In genomic region chr1:119518060-119518459, GRCm38 (mm10) we compare ENCODE assay signal across 21 mouse cellular contexts. TPM values are rescaled to one million over a fixed set of nuclear protein-coding genes. Genes with fewer than 3 reads are reported as not detected.
A peak's percentile ranks its signal among the peaks of the same experiment; 100 is the strongest.
DNase-seq lines count a peak whose midpoint lies in the region; ATAC-seq lines count a peak whose summit lies in the region.
"Had no signal": no experiment of that assay in that cellular context is flagged by ENCODE, and none has a peak within 500 bp of the region (broad histone marks: within the 10 kb centered on the region; RNA-seq: fewer than 3 reads in every experiment).

No protein-coding gene starts in this region.

- no peak overlapping the region for H3K4me3 ChIP-seq in kidney, embryonic 16.5 days (ENCODE audit: low read length)
- H3K4me3 ChIP-seq in midbrain, embryonic 14.5 days (replicated peaks; ENCODE audit: low read depth, low read length): no peak overlapping the region
- H3K4me3 ChIP-seq in midbrain, embryonic 10.5 days: no peak overlapping the region
- H3K4me3 ChIP-seq: embryonic facial prominence, embryonic 13.5 days; heart, adult 2 months; hindbrain, embryonic 12.5 days; limb, embryonic 12.5 days; liver, embryonic 12.5 days; midbrain, embryonic 12.5 days; neural tube, embryonic 15.5 days had no signal

- H3K27ac ChIP-seq in kidney, embryonic 16.5 days (ENCODE audit: low read length): no peak overlapping the region
- no peak overlapping the region for H3K27ac ChIP-seq in midbrain, embryonic 14.5 days (replicated peaks; ENCODE audit: low read depth, low read length)
- no peak overlapping the region for H3K27ac ChIP-seq in midbrain, embryonic 10.5 days (replicated peaks)
- H3K27ac ChIP-seq: embryonic facial prominence, embryonic 13.5 days; heart, adult 2 months; hindbrain, embryonic 12.5 days; limb, embryonic 12.5 days; liver, embryonic 12.5 days; midbrain, embryonic 12.5 days; neural tube, embryonic 15.5 days had no signal

- no peaks in the 10 kb centered on the region for H3K9me3 ChIP-seq in kidney, embryonic 16.5 days (ENCODE audit: low read length)
- H3K9me3 ChIP-seq in midbrain, embryonic 14.5 days (ENCODE audit: control insufficient read depth, low read length): no peaks in the 10 kb centered on the region
- H3K9me3 ChIP-seq in midbrain, embryonic 10.5 days (replicated peaks): no peaks in the 10 kb centered on the region
- H3K9me3 ChIP-seq: embryonic facial prominence, embryonic 13.5 days; hindbrain, embryonic 12.5 days; limb, embryonic 12.5 days; liver, embryonic 12.5 days; midbrain, embryonic 12.5 days; neural tube, embryonic 15.5 days had no signal

- H3K4me1 ChIP-seq in kidney, embryonic 16.5 days (ENCODE audit: insufficient read depth, low read length): no peaks in the 10 kb centered on the region
- 0 out of 2 replicates have a peak, but pooled peaks cover 3% of the 10 kb centered on the region for H3K4me1 ChIP-seq in midbrain, embryonic 14.5 days (ENCODE audit: control insufficient read depth, insufficient read depth, low read length)
- no peaks in the 10 kb centered on the region for H3K4me1 ChIP-seq in midbrain, embryonic 10.5 days
- H3K4me1 ChIP-seq: limb, embryonic 12.5 days; midbrain, embryonic 12.5 days; neural tube, embryonic 15.5 days had no signal

- DNase-seq in heart, postnatal 4 days: peak; percentile 37
- DNase-seq in heart, postnatal 36 days: no peak
- peak; percentile 64 to 69 for DNase-seq in kidney, postnatal 36 days
- peak; percentile 18 for DNase-seq in midbrain, embryonic 14.5 days
- no peak for DNase-seq in midbrain, embryonic 10.5 days (ENCODE audit: low spot score)
- DNase-seq: B cell, adult 2 months; cerebellum, adult 8-10 months; gastrocnemius, postnatal 10 days; heart, adult 2 months; lung, adult 2 months; right cerebral cortex, postnatal 14 days had no signal

- 74% methylated on average over 7 of the region's 7 CpGs for whole genome bisulfite sequencing in kidney, embryonic 16.5 days
- WGBS in midbrain, embryonic 14.5 days: 77% methylated on average over 7 of the region's 7 CpGs
- WGBS in midbrain, embryonic 10.5 days: 91% methylated on average over 7 of the region's 7 CpGs

- H3K9ac ChIP-seq in kidney, embryonic 16.5 days (replicated peaks; ENCODE audit: low read length): no peak overlapping the region
- no peak overlapping the region for H3K9ac ChIP-seq in midbrain, embryonic 14.5 days (replicated peaks; ENCODE audit: low read length)
- H3K9ac ChIP-seq: embryonic facial prominence, embryonic 13.5 days; hindbrain, embryonic 12.5 days; limb, embryonic 12.5 days; liver, embryonic 12.5 days; midbrain, embryonic 12.5 days; neural tube, embryonic 15.5 days had no signal

- ATAC-seq in kidney, embryonic 16.5 days (ENCODE audit: low FRiP score, low TSS enrichment): no peak
- no peak for ATAC-seq in midbrain, embryonic 14.5 days (ENCODE audit: low FRiP score, low TSS enrichment)
- ATAC-seq in megakaryocyte-erythroid progenitor cell, adult 5-6 weeks (replicated peaks; ENCODE audit: low FRiP score, low TSS enrichment, poor library complexity, severe bottlenecking): 0 out of 2 replicates have a peak, but pooled peaks have one; percentile 23
- ATAC-seq: forebrain, embryonic 14.5 days; inflammation-experienced regulatory T-cells, adult 6 months; liver, embryonic 12.5 days had no signal

- no peaks in the 10 kb centered on the region for H3K36me3 ChIP-seq in kidney, embryonic 16.5 days (ENCODE audit: insufficient read depth, low read length)
- no peaks in the 10 kb centered on the region for H3K36me3 ChIP-seq in midbrain, embryonic 14.5 days (ENCODE audit: control insufficient read depth, insufficient read depth, low read length)
- no peaks in the 10 kb centered on the region for H3K36me3 ChIP-seq in midbrain, embryonic 10.5 days
- H3K36me3 ChIP-seq: embryonic facial prominence, embryonic 13.5 days; hindbrain, embryonic 12.5 days; limb, embryonic 12.5 days; liver, embryonic 12.5 days; midbrain, embryonic 12.5 days; neural tube, embryonic 15.5 days had no signal

- intact Hi-C loops in heart, postnatal 36 days (cut with DNase I): no loop called here

- no peaks in the 10 kb centered on the region for H3K27me3 ChIP-seq in kidney, embryonic 16.5 days (ENCODE audit: insufficient read depth, low read length)
- H3K27me3 ChIP-seq in midbrain, embryonic 14.5 days (ENCODE audit: control insufficient read depth, insufficient read depth, low read length): no peaks in the 10 kb centered on the region
- no peaks in the 10 kb centered on the region for H3K27me3 ChIP-seq in midbrain, embryonic 10.5 days (ENCODE audit: low read depth, poor library complexity, severe bottlenecking)
- H3K27me3 ChIP-seq: embryonic facial prominence, embryonic 13.5 days; hindbrain, embryonic 12.5 days; limb, embryonic 12.5 days; midbrain, embryonic 12.5 days; neural tube, embryonic 15.5 days had no signal

- no peak overlapping the region for H3K4me2 ChIP-seq in kidney, embryonic 16.5 days (replicated peaks; ENCODE audit: low read depth, low read length)
- H3K4me2 ChIP-seq in midbrain, embryonic 14.5 days (ENCODE audit: low read length): no peak overlapping the region
- H3K4me2 ChIP-seq: embryonic facial prominence, embryonic 13.5 days; hindbrain, embryonic 12.5 days; limb, embryonic 12.5 days; liver, embryonic 12.5 days; midbrain, embryonic 12.5 days; neural tube, embryonic 15.5 days had no signal

RNA-seq across cellular contexts. Expression of gene Tmem185b, which starts 7.9 kb away (rescaled TPM):
- total RNA-seq in heart, postnatal 4 days (2021): 10 to 100 TPM; 20.2 to 20.6 TPM
- 10 to 100 TPM; 13.3 to 14.4 TPM for total RNA-seq in heart, postnatal 36 days (2021)
- polyA plus RNA-seq in kidney, embryonic 16.5 days (2015; fragmentation: Nextera tagmentation; extraction: Ambion mirVana): 32.9 and 33.1 TPM in 2 replicates
- polyA plus RNA-seq in midbrain, embryonic 14.5 days (2014; fragmentation: Nextera tagmentation; extraction: Ambion mirVana): 15.7 and 19.8 TPM in 2 replicates
- 21.7 and 24.1 TPM in 2 replicates for polyA plus RNA-seq in midbrain, embryonic 10.5 days (2016; fragmentation: Nextera tagmentation; extraction: Ambion mirVana)
- 5.7 and 7.7 TPM in 2 replicates for total RNA-seq in megakaryocyte-erythroid progenitor cell, adult 5-6 weeks (2014; fragmentation: Nextera tagmentation)
- 4.8 and 5.4 TPM in 2 replicates for total RNA-seq in megakaryocyte-erythroid progenitor cell, adult 5-6 weeks (2017)

RNA-seq across cellular contexts. Expression of gene Ralb, which starts 13.5 kb away (rescaled TPM):
- 10 to 100 TPM; 59.2 to 62.2 TPM for total RNA-seq in heart, postnatal 4 days (2021)
- total RNA-seq in heart, postnatal 36 days (2021): 10 to 100 TPM; 30.9 to 31.1 TPM
- 167 and 174 TPM in 2 replicates for polyA plus RNA-seq in kidney, embryonic 16.5 days (2015; fragmentation: Nextera tagmentation; extraction: Ambion mirVana)
- 35.3 and 49.6 TPM in 2 replicates for polyA plus RNA-seq in midbrain, embryonic 14.5 days (2014; fragmentation: Nextera tagmentation; extraction: Ambion mirVana)
- polyA plus RNA-seq in midbrain, embryonic 10.5 days (2016; fragmentation: Nextera tagmentation; extraction: Ambion mirVana): 89.2 and 93.2 TPM in 2 replicates
- 2.3 and 4.6 TPM in 2 replicates for total RNA-seq in megakaryocyte-erythroid progenitor cell, adult 5-6 weeks (2014; fragmentation: Nextera tagmentation)
- 3.9 and 5.2 TPM in 2 replicates for total RNA-seq in megakaryocyte-erythroid progenitor cell, adult 5-6 weeks (2017)

Comparison
In these comparisons a context has a peak if more than half of its experiments do, and no peak if none do; other contexts are left out.
1. DNase-seq: peak in heart, postnatal 4 days (single experiment), kidney, postnatal 36 days (2 of 2) and midbrain, embryonic 14.5 days (single experiment); none in heart, postnatal 36 days (0 of 2) and midbrain, embryonic 10.5 days (single experiment).
2. RNA of gene Ralb, which starts 13.5 kb away (total RNA-seq): 59.2 to 62.2 TPM in heart, postnatal 4 days and 30.9 to 31.1 TPM in heart, postnatal 36 days; 2.3 to 5.2 TPM in megakaryocyte-erythroid progenitor cell, adult 5-6 weeks; every median in the first group is over 4 times any median in the second.